Mouse (Mus musculus): ENCODE measurements around the gene Siah1a.
A peak's percentile ranks its signal among the peaks of the same experiment; 100 is the strongest.

The Siah1a gene

DNA sequence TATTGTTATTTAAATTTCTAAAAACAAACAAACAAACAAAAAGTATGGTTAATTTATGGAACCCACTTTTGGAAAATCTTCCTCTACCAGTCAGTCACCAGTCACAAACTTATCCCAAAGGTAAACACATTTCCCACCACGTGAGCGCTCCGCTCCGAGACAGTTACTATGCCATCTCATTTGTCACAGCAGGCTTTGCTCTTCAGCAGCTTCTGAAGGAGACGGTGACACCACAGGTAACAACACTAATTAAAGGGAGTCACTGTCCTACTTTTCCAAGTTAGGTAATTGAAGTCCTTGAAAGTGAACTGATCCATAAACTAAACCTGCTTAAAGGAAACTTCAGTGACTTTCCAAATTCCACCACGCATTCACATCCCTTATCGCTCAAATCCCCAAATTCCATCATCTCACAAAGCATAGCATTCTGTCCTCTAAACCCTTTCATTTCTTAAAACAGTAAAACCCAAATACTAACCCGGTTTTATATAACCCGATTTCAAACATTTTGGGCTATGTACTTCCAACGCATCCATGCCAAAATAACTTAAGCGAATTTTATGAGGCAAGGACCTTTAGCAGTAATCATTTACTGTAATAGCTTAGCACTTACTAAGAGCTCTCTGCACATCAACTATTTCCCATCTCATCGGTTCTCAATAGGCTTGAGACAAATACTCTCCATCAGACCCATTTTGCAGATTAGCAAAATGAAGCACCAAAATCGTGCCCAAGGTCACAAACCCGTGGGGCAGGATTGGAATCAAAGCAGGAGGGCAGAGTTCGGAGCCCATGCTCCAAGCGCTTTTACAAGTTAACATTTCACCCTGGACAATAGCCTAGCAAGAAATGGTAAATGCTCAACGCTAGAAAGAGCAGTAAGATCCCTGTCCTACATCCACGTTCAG, 1.2 kb downstream of the Siah1a start:
- no peak for DNase-seq

DNA sequence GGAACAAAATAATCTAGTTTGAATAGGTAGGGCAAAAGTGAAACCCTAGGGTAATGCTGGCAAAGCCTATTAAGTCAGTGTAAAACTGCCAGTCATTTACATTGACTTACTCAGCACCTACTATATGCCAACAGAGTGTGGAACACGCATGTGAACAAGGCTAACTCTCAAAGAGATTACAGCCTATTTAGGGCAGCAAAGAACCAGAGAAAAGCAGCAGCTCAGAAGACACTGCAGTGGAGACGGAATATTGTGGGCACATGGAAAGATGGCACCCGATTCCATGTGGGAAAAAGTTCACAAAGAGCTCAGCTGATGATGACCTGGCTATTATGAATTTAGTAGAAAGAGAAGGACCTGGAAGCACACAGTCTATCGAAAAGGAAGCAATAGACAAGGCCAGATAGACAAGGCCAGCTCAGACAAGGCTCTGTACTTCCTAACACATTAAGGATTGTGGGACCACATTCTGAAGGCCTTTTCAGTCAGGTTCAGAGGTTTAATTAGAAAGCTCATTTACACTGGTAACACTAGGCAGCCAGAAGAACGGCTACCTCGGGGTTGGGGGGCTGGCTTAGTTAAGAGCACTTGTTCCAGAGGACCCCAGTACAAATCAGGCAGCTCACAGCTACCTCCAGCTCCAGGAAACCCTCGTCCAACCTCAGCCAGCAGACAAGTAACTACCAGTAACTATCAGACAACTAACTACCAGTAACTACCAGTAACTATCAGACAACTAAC, 3.0 kb downstream of the Siah1a start:
- DNase-seq = no peak

DNA sequence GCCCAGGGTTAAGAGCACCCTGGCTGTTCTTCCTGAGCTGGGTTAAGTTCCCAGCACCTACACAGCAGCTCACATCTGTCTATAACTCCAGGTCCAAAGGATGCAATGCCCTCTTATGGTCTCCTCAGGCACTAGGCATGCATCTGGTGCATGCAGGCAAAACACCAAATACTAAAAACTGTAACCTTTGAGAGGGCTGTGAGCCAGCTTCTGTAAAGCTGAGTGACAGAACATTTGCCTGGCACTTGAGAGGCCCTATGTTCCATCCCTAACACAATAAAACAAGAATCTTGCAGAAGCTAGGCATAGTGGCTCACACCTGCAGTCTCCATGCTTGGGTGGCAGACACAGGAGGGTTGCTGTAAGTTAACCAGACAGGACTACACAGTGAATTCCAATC, 4.1 kb downstream of the Siah1a start:
- DNase-seq = no peak

DNA sequence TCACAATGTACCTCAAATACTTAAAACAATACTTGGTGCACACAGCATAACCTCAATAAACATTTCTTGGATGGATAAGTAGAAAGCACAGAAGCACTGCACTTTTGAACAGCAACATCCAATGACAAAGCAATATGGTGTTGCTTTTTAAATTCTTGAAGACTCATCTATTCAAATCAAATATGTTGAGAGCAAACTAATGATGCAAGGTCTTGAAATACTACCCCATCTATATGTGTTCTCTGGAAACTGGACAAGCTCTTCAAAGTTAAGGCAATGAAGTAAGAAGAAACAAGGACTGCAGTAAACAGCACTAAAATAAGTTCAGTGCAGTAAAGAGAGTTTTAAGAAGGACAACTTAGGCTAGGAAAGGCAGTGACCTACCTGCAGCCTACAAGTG, 4.8 kb downstream of the Siah1a start:
- DNase-seq = no peak

DNA sequence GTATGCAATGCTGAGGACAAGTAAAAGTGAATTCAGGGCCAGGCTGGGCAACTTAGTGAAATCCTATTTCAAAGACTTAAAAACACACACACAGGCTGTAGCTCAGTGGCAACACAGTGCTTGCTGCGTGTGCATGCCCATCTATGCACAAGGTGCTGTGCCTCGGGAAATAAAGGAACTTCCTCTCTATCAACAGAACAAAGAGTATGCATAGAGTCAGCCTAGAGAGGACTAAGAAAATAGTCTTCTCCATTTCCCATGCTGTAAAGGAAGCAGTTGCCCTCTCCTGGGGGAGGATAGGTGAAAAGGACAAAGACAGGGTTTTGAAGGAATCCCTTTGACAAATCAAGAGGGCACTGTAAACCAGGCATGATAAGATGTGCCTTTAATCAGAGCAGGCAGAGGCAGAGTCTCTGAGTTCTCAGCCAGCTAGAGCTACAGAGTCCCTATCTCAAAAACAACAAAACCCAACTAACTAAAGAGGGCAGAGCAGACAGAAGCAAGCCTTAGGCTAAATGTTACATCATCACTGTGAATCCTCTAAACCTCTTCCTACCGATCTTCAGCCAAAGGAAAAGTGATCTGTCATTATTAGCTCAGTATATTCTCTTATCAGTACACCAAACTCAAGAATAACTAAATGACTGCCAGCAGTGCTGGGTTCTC, 10.2 kb downstream of the Siah1a start:
- DNase-seq = no peak

DNA sequence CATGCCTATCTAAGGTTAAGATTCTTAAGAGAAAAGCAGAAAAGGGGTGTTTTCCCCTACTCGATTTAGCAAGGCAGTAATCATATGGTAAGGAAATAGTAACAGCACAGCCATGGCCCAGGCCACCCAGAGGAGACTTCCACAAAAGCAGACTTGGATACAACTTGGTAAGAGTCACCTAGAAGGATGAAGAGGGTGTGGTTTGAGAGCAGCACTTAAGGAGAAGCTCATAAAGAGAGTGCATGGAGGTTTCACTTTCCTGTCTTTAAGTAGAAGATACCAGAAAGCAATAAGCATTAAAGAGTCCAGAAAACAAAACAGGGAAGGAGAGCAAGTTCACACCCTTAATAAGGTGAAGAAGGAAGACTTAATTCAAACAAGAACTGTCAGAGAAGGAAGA, 10.8 kb downstream of the Siah1a start:
- DNase-seq = no peak

DNA sequence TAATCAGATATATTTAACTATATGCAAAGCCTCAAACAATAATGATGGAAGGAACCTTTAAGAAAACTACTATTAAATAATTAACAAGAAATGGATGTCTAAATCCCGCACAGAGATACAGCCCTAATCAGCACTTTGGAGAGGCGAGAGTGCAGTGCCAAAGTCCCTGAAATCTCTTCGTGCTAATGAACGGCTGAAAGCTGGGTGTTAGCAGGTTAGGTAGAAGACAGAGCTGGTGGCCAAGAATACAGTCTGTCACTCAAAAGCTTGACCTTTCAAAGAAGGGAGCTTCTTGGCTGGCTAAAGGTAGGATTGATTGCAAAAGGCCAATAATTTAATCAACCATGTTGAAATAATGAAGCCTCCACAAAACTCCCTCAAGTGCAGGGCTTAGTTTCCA, 11.6 kb downstream of the Siah1a start:
- DNase-seq = no peak

DNA sequence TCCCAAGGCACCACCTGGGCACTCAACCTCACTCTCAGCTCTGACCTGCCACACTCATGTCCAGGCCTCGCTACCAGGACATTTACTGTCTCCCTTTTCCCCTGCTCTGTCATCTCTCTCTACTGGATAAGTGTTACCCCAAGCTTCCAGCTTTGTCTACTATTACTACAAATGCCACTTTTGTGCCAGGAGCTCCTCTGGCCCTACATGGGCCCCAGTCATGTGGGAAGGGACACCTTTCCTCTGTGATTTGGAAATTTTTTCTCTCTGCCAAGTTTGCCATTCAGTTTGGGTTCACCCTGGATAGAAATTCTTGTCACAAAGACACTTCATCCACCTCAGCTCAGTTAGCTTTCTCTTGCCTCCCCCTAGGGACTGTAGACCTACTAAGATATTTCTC, 14.9 kb downstream of the Siah1a start:
- DNase-seq = no peak

DNA sequence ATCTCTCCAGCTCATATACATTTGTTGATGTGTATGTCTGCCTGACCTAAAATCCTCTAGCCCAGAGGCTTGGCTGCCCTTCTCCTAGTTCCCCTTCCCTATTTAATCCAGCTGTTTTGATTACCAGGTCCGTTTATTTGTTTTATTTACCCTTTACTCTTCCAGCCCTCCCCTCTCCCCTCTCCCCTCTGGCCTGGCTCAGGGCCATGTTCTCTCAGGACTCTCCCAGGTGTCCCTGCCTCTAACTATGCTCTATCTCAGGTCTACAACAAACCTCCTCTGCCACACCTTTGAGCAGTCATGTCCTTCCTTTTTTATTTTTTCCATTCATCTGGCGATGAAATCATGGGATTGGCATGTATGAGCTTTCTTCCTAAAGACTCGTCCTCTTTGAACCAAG, 15.4 kb downstream of the Siah1a start:
- peak; percentile 43 to 52 for DNase-seq

DNA sequence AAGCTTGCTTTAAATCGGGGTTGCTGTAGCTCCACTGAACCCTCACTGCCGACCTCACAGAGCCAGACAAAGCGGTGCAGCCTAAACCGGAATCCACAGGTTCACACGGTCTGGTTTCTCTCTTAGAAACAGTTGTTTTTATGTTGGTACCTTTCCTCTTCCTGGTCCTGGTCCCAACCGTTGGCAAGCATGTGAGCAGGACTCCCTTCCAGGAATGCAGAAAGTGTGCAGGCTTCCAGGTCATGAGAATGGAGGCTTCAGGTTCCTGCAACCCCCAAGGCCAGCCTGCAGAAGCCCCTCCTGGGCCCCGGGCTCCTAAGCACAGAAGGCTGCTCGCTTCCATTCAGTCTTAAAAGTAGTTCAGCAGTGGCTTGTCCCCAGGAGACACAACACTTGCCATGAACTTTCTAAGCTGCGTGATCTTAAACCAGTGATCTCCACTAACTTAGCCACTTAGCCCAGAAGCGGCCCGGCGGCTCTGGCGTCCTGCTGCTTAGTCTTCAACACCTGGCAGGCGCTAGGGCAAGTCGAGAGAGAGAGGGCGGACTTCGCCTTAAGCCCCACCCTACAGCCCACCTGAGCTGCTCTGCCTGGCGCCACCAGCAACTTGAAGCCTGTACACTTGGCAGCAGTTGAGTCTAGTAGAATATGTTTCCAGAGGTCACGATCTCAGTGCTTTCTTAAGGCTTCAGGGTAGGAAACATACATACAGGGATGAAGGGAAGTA, 17.3 kb downstream of the Siah1a start:
- no peak for DNase-seq

DNA sequence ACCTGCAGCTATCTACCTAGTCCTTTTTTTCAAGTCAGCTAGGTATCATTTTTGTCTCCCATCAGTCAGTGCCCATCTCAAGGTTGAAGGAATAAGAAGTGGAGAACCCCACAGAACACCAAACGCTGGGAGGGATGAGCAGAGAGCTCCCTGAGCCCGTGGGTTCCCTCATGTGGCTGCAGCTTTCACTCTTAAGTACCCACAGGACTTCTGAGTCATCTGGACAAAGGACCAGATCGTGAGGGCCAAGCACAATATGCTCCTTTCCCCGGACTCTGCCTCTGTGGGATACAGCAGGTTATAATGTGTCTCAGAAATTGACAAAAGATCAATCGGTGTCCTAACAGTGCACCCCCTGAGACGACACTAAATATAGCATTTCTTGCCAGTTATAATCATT, 18.8 kb downstream of the Siah1a start:
- no peak for DNase-seq

DNA sequence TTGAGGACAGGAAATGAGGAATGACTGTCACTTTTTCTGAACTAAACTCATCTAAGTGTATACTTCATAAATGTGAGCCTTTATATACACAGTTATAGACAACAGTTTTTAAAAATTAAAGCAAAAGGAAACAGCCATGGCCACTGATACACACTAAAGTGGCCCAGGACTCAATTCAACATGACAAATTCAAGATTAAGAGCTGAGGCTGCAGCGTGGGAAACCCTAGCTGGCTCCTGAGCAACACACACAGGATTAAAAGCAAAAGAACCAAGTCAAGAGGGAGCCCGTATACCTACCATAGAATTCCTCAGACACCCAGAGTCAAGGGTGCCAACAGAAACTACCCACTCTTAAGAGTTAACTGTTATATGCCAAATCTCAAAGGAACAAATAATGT, 24.2 kb downstream of the Siah1a start:
- no peak for DNase-seq

DNA sequence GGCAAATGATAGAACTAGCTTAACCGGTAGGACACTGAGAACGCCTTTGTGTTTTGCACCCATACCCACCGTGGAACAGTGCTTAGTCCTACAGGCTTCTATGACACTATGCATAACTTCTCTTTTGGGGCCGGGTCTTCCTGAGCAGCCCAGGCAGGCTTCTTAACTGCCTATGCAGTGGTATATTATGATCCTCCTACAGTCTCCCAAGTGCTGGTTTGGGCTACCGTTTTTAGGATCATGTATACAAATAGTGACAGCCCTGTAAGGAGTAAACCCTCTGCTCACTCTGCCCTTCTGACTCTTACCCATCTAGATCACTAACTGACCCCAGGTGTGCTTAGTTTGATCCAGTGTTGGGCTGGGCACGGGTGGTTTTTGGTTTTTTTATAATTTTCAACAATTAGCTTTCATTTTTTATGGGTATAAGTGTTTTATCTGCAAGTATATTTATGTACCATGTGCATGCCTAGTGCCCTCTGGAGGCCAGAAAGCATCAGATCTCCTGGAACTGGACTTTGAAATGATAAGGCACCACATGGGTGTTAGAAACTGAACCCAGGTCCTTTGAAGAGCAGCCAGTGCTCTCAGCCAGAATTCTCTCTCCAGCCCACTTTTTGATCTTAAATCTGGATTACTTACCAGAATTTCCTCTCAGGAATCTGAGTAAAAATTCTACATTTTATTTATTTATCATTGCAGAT, 24.8 kb downstream of the Siah1a start:
- DNase-seq = no peak

DNA sequence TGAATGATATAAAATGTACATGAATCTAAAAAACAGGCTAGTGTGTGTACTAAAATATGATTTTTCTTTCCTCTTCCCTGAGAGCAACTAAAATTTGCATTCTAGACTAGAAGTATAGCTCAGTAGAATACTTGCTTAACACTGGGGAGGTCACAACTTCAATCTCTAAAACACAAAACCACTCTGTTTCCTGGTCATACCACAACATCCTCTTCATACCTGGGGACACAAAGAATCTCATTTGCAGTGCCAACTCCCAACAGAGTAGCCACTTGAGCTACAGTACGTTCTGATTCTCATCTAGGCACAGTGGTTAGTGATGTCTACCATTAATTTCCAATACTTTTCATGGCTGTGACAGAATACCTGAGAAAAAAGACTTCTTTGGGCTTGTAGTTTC, 26.4 kb downstream of the Siah1a start:
- no peak for DNase-seq

DNA sequence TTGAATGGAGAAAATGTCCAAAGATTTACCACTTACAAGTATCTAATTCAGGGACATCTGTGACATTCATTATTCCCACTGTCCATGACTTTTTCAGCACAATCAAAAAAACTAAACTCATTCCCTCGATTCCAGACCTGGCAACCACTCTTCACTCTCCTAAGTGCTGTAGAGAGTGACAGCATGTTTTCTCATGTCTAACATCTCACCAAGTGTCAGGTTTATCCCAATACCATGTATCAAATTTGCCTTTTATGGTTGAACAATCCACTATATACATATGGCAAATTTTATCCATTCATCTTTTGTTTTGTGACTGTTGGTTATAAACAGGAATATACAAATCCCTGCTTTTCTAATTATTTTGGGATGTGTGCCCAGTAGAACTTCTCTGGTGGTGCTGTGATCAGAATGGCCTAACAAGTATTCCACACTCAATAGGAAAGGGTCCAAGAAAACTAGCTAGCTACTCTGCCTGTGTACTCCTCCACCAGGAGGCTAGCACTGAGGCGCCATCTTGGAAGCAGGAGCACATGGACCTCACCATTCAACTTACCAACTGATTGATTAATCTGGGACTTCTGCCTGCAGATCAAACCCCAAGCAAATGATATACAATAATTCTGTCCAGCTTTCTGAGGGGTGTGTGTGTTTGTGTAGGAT, 27.3 kb downstream of the Siah1a start:
- DNase-seq = no peak

DNA sequence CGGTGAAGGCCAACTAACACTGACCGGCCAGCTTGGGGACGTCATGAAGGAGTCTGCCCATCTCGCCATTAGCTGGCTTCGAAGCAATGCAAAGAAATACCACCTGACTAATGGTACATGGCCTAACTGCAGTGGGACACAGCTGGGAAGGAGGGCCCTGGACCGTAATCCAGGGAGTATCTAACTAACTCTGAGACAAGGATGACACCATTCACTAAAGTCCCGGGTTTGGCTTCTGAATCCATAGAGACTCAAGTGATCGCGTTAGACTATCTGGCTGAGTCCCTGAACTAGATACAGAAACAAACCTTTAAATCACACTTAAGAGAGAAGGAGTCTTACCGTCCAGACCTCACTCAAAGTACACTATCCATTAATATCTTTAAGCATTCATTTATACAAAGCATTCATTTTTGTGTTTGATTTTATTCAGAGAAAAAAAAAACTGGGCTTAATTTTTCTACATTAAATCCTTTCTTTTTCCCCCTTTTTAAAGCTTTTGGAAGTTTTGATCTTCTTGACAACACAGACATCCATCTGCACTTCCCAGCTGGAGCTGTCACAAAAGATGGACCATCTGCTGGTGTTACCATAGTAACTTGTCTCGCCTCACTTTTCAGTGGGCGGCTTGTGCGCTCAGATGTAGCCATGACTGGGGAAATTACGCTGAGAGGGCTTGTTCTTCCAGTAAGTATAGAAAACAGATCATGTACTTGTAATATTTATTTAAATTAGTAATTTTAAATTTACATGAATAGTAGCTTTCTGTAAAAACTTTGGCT, 32.1 kb downstream of the Siah1a start:
- peak; percentile 85 for DNase-seq

DNA sequence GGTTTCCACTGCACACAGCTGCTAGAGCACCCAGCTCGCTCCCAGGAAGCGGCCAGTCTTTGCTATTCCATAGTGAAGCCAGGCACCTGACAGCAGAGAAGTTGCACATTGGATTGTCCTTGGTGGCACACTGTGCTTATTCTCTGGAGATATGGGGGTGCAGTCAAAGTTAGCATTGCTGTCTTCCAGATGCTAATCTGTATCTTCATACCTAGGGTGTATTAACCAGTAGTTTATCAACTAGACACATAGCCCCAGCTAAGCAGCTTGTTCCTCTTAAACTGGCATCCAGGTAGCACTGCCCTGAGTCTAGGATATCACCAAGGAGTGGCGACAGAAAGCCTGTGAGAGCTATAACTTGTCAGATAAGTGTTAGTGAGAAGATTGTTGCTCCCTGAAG, 33.1 kb downstream of the Siah1a start:
- DNase-seq = no peak

DNA sequence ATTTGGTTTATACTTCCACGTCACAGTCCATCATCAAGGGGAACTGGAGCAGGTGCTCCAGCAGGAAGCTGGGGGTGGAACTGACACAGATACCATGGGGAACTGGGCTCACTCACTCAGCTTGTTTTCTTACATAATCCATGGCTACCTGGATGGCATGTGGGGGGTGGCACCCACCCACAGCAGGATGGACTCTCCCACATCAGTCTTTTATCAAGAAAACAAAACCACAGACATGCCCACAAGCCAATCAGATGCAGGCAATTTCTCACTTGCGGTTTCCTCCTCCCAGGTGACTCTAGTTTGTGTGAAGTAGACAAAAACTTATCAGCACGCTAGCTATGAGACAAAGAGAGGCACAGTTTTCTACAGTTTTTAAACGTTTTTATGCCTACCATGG, 37.9 kb downstream of the Siah1a start:
- DNase-seq = no peak

DNA sequence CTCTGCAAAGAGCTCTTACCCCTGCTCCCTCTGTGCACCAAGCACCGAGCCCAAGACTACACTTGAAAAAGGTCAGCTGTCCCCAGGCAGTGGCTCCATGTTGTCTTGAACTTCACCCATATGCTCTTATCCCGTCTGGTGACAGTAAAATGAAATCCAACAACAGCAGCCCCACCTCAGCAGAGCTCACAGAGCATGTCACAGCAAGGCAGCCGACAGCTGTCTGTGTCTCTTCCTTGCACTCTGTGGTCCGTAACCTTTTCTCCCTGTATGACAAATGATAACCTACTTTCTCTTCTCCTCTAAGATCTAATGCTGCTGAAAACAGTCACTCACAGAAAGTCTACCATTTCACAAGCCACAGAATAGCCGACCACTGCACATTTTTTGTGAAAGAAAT, 39.0 kb downstream of the Siah1a start:
- no peak for DNase-seq

DNA sequence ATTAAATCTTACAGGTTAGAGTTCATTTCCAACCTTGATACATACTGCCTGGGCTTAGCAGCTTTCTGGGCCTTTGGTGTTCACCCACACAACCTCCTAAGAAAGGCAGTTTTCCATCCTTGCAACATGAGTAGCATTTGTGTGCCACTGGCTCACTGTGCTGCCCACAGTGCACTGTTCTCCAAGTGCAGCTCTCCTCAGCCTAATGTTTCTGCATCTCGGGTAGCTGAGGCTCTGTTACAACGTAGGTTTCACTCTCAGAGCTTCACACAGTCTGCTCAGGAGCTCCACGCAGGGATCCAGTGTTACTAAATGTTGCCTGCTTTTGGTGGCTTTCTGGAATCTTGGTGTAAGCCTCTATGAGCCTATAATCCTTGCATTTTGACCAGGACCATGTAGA, 40.4 kb downstream of the Siah1a start:
- no peak for DNase-seq

DNA sequence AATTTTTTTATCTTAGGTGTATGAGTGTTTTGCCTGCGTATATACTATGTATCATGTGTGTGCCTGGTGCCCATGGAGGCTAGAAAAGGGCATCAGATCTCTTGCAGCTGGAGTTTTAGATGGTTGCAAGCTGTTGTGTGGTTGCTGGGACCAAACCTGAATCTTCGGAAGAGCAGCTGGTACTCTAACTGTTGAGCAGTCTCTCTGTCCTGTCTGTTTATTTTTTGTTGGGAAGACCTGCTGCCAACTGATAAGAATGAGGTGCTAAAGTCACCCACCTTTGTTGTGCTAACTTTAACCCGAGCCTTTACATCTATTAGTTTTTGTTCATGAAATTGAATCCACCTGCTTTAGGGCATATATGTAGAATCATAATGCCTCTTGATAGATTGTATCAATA, 43.3 kb downstream of the Siah1a start:
- DNase-seq = no peak
